ENCODE assay signal across 14 mouse cellular contexts in genomic region chr1:152969081-152969480, GRCm38 (mm10).
"Had no signal": no experiment of that assay in that cellular context is flagged by ENCODE, and none has a peak within 500 bp of the region (broad histone marks: within the 10 kb centered on the region; RNA-seq: fewer than 3 reads in every experiment).

No protein-coding gene starts in this region.

- H3K36me3 ChIP-seq: limb, embryonic 13.5 days; midbrain, embryonic 12.5 days had no signal

- H3K27me3 ChIP-seq: limb, embryonic 13.5 days; midbrain, embryonic 12.5 days had no signal

- DNase-seq: kidney, adult 11 months; kidney, adult 9 months; kidney, postnatal 36 days; layer of hippocampus, adult 9-11 months; layer of hippocampus, postnatal 36 days; left cerebral cortex, postnatal 4 days; lung, adult 2 months; thymus, adult 18-20 months; thymus, postnatal 14 days had no signal

- H3K27ac ChIP-seq: kidney, postnatal 0 days; limb, embryonic 13.5 days; liver, embryonic 14.5 days; midbrain, embryonic 12.5 days; stomach, postnatal 0 days had no signal

- H3K9ac ChIP-seq: limb, embryonic 13.5 days; liver, embryonic 14.5 days; midbrain, embryonic 12.5 days had no signal

- H3K4me1 ChIP-seq: limb, embryonic 13.5 days had no signal

- H3K4me3 ChIP-seq: limb, embryonic 13.5 days; midbrain, embryonic 12.5 days had no signal
